ENCODE assay signal across 19 mouse cellular contexts in the genomic region with DNA sequence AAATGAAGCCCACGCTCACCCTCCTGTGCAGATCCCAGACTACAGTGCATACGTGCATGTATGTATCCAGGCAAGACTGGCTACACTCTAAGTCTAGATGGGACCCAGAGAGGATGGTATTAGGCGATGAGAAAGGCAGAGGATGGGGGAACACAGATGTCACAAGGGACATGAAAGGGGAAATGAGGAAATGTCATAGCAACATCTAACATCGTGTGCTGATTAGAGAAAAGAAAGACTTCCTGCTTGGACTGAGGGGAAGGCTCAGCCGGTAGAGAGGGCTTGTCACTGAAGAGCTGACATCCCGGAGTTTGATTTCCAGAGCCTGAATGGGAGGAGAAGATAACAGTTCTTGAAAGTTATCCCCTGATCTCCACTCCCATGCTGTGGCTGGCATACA.
DNase-seq lines count a peak whose midpoint lies in the region; ATAC-seq lines count a peak whose summit lies in the region.
"Had no signal": no experiment of that assay in that cellular context is flagged by ENCODE, and none has a peak within 500 bp of the region (broad histone marks: within the 10 kb centered on the region; RNA-seq: fewer than 3 reads in every experiment).

No protein-coding gene starts in this region.

- DNase-seq in thymus, postnatal 14 days: peak; percentile 20
- DNase-seq in thymus, postnatal 36 days: no peak
- no peak for DNase-seq in left cerebral cortex, postnatal 10 days (ENCODE audit: extremely low spot score in 1 of 2, low spot score in 2 of 2)
- DNase-seq in retina, embryonic 14.5 days (ENCODE audit: low spot score): no peak
- DNase-seq: adrenal gland, adult 2 months; adrenal gland, postnatal 14 days; cerebellum, adult 11-12 months; cerebellum, adult 8-10 months; cerebellum, postnatal 10 days; cerebellum, postnatal 36 days; forebrain, postnatal 0 days; gastrocnemius, postnatal 25 days; heart, adult 2 months; heart, postnatal 14 days; heart, postnatal 4 days had no signal

- intact Hi-C loops in left cerebral cortex, postnatal 10 days (cut with DNase I): no loop called here

- ATAC-seq in granulocyte monocyte progenitor cell, adult 5-6 weeks (replicated peaks; ENCODE audit: poor library complexity, severe bottlenecking): peak; percentile 78
- peak; percentile 85 for ATAC-seq in megakaryocyte progenitor cell, adult 5-6 weeks (replicated peaks; ENCODE audit: poor library complexity)
- ATAC-seq: CD4-positive, CD25-positive, alpha-beta regulatory T cell, adult 4 months; forebrain, embryonic 14.5 days; forebrain, postnatal 0 days had no signal
